Mouse (Mus musculus) layer of hippocampus, postnatal 14 days (tissue): ENCODE measurements around the gene Hbq1a. TPM values are rescaled to one million over a fixed set of nuclear protein-coding genes. Genes with fewer than 3 reads are reported as not detected.

Source experiments
- total RNA-seq, 2 experiments: library from RNA; stranded (reverse); gene quantifications; 2 replicates each; pipeline ENCODE4 v1.2.3; 2021

The Hbq1a gene
- total RNA-seq, 2 experiments from 2014 or later = 0.93 to 0.99 TPM

Other genes starting within 250 kb of the Hbq1a start
- not detected for gene Il9r, start 99.8 kb upstream of the Hbq1a start, total RNA-seq
- 10 to 100 TPM; 28.3 to 29.3 TPM for gene Snrnp25, start 94.7 kb upstream of the Hbq1a start, total RNA-seq
- 10 to 100 TPM; 23.6 to 29.5 TPM for gene Rhbdf1, start 77.8 kb upstream of the Hbq1a start, total RNA-seq
- 10 to 100 TPM; 19.7 to 21.4 TPM for gene Mpg, start 73.6 kb upstream of the Hbq1a start, total RNA-seq
- 10 to 100 TPM; 57.1 to 63.2 TPM for gene Nprl3, start 32.4 kb upstream of the Hbq1a start, total RNA-seq
- not detected for gene Hba-x, start 23.7 kb upstream of the Hbq1a start, total RNA-seq
- 100 to 1,000 TPM; 527 to 541 TPM for gene Hba-a1, start 16.6 kb upstream of the Hbq1a start, total RNA-seq
- 1 to 10 TPM; 2.3 to 3.3 TPM for gene Hbq1b, start 13.1 kb upstream of the Hbq1a start, total RNA-seq
- gene Hba-a2, start 3.6 kb upstream of the Hbq1a start, total RNA-seq = 100 to 1,000 TPM; 397 to 459 TPM
- 10 to 100 TPM; 18.9 to 22.6 TPM for gene Sh3pxd2b, start 47.8 kb downstream of the Hbq1a start, total RNA-seq
- 10 to 100 TPM; 39.2 to 43.4 TPM for gene Ubtd2, start 155.3 kb downstream of the Hbq1a start, total RNA-seq
- gene Efcab9, start 232.0 kb downstream of the Hbq1a start, total RNA-seq = 1 to 10 TPM; 1.5 to 2.3 TPM
- 1 to 10 TPM; 7.5 to 8.3 TPM for gene Stk10, start 233.2 kb downstream of the Hbq1a start, total RNA-seq